Mouse (Mus musculus): Measurements from ENCODE around the gene Rpa1. TPM values are rescaled to one million over a fixed set of nuclear protein-coding genes. Genes with fewer than 3 reads are reported as not detected.

Rpa1 gene
- polyA plus RNA-seq, 1 experiment from 2014 or later = 197 TPM

DNA sequence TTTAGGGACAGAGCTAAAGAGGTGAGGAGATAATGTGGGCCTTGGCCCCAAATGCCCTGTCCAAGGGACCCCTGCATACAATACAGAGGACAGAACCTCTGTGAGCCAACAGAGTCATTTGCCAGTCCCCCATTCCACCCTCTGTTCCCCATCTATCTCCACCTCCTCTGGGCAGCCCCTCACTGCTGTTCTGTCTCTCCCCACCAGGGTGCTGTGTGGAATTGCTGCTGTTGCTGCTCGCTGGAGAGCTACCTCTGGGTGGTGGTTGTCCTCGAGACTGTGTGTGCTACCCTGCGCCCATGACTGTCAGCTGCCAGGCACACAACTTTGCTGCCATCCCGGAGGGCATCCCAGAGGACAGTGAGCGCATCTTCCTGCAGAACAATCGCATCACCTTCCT, 83.6 kb downstream of the Rpa1 start:
- H3K27ac ChIP-seq (replicated peaks) = peak overlapping the region; percentile 7; the same call in 1 of the 2 replicates
- 84% methylated on average over 6 of the region's 6 CpGs for WGBS
- no peak overlapping the region for H3K4me3 ChIP-seq
- no peaks in the 10 kb centered on the region for H3K9me3 ChIP-seq (replicated peaks)
- DNase-seq (ENCODE audit: low spot score) = no peak
- H3K4me1 ChIP-seq = peaks cover 68% of the 10 kb centered on the region
- H3K36me3 ChIP-seq = no peaks in the 10 kb centered on the region
- no peaks in the 10 kb centered on the region for H3K27me3 ChIP-seq (ENCODE audit: low read depth, poor library complexity, severe bottlenecking)

DNA sequence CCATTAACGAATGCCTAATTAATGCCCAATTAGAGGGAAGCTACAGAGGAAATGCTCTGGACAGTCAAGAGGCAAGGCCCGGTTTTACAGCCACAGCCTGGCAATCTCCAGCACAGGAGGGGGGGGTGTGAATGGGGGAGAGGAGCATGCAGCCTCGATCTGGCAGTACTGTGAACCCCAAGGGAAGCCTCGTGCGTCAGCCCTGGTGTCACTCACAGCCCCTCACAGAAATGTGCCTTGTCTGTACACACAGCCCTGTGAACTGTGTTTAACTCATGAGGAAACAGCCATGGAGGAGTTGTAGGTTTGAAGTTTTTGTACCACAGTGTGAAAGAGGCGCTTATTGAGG, 84.2 kb downstream of the Rpa1 start:
- Histone ChIP-seq H3K9me3 (replicated peaks) (no peaks in the 10 kb centered on the region), H3K27ac (replicated peaks) (no peak overlapping the region), H3K4me1 (peaks cover 68% of the 10 kb centered on the region), H3K36me3 (no peaks in the 10 kb centered on the region), H3K27me3 (ENCODE audit: low read depth, poor library complexity, severe bottlenecking) (no peaks in the 10 kb centered on the region), H3K4me3 (no peak overlapping the region)
- 79% methylated on average over 6 of the region's 6 CpGs for WGBS
- no peak for DNase-seq (ENCODE audit: low spot score)

DNA sequence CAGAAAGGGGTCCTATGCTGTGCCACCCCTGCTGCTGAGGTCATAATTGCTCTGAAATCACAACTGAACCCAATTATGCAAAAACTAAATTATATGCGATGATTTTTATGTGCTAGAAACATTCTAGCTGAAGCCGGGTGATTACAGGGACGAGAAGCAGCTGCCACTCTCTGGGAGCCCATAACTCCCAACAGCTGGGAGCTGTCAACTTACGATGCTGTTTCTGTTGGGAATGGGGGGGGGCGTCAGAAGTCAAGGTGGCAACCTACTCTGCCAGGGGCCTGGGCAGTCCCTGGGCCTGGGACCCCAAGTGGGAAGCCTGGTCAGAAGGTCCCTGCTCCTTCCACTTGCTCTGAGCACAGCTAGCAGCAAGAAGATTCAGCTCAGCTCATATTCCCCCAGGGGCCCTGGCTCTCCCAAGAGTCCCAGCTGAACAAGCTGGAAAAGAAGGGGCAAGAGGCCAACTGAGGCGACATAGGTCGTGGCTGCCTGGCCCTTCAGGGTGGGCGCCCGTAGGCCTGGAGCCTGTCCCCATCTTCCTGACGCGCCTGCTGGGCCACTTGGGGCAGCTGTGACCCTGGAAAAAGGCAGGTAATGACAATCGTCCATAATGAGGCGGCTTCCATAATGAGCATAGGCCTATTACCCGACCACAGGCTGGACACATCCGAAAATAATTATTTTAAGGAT, 84.7 kb downstream of the Rpa1 start:
- H3K4me3 ChIP-seq = no peak overlapping the region
- 86% methylated on average over 15 of the region's 15 CpGs for WGBS
- DNase-seq (ENCODE audit: low spot score) = no peak
- no peaks in the 10 kb centered on the region for H3K36me3 ChIP-seq
- H3K27ac ChIP-seq (replicated peaks) = peak overlapping the region; percentile 53
- H3K4me1 ChIP-seq = peaks cover 65% of the 10 kb centered on the region
- H3K27me3 ChIP-seq (ENCODE audit: low read depth, poor library complexity, severe bottlenecking) = no peaks in the 10 kb centered on the region
- no peaks in the 10 kb centered on the region for H3K9me3 ChIP-seq (replicated peaks)

DNA sequence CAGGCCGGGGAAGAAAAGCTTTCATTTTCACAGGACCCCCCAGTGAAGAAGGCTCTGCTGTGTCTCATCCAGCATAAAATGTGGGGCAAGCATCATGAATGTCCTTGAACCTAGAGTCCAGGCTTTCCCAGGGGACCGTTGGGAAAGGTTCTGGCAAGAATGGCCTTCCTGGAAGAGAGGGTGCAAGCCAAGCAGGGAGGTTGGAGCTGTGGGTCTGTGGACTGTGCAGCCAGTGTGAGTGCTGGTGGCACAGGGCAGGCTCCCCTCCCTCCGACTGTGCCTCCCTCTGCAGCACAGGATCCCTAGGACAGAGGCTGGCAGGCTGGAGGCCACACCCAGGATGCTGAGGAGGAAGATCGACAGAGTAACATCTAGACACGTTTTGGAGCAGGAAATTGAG, 85.3 kb downstream of the Rpa1 start:
- H3K27me3 ChIP-seq (ENCODE audit: low read depth, poor library complexity, severe bottlenecking) = no peaks in the 10 kb centered on the region
- H3K36me3 ChIP-seq = no peaks in the 10 kb centered on the region
- no peaks in the 10 kb centered on the region for H3K9me3 ChIP-seq (replicated peaks)
- WGBS = 51% methylated on average over 5 of the region's 5 CpGs
- H3K27ac ChIP-seq (replicated peaks) = peak overlapping the region; percentile 53
- no peak overlapping the region for H3K4me3 ChIP-seq
- DNase-seq (ENCODE audit: low spot score) = no peak
- peaks cover 59% of the 10 kb centered on the region for H3K4me1 ChIP-seq

DNA sequence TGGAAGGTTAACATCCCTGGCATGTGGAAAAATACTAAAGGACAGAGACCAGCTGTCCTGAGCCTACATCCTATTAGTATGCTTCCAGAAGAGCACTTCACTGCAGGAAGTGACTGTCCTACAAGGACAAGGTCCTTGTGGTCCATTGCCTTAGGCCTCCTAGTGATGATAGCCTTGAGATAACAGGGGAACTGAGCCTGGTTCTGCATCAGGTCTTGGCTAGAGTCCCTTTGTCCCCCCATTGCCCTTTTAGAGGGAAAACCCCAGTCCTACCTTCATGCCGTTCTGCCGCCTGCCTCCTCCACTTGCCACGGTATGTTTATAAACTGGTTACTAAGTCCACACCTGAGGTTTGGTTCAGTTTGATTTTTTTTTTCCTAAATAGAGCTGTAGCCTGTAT, 85.9 kb downstream of the Rpa1 start:
- peaks cover 54% of the 10 kb centered on the region for H3K4me1 ChIP-seq

DNA sequence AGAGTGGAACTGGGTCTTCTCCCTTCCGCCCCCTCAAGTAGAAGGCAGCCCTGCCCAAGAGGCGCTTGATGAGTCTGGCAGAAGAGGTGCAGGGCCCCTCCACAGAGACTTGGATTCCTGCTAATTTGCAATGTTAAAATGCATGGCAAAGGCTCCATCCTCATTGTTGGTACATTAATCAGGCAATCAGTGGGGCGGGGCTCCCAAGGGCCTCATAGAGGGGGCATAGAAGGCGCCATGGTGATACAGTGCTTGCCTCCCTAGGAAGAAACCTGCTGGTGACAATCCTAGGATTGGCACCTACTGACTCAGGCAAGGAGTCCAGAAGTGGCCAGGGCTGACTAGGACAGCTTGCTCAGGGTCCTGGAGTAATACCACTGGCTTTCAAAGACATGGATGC, 86.4 kb downstream of the Rpa1 start:
- H3K9me3 ChIP-seq (replicated peaks) = no peaks in the 10 kb centered on the region
- no peak overlapping the region for H3K4me3 ChIP-seq
- no peaks in the 10 kb centered on the region for H3K27me3 ChIP-seq (ENCODE audit: low read depth, poor library complexity, severe bottlenecking)
- H3K27ac ChIP-seq (replicated peaks) = peak overlapping the region; percentile 43; the same call in 1 of the 2 replicates
- DNase-seq (ENCODE audit: low spot score) = no peak
- H3K36me3 ChIP-seq = no peaks in the 10 kb centered on the region
- 85% methylated on average over 4 of the region's 4 CpGs for WGBS
- peaks cover 55% of the 10 kb centered on the region for H3K4me1 ChIP-seq

More for the DNA sequence above, 85.9 kb downstream of the Rpa1 start:
- Histone ChIP-seq H3K36me3 (no peaks in the 10 kb centered on the region), H3K27me3 (ENCODE audit: low read depth, poor library complexity, severe bottlenecking) (no peaks in the 10 kb centered on the region), H3K4me3 (no peak overlapping the region), H3K9me3 (replicated peaks) (no peaks in the 10 kb centered on the region), H3K27ac (replicated peaks) (peak overlapping the region; percentile 53; the same call in 1 of the 2 replicates)
- WGBS = 91% methylated on average over 3 of the region's 3 CpGs
- DNase-seq (ENCODE audit: low spot score) = no peak

DNA sequence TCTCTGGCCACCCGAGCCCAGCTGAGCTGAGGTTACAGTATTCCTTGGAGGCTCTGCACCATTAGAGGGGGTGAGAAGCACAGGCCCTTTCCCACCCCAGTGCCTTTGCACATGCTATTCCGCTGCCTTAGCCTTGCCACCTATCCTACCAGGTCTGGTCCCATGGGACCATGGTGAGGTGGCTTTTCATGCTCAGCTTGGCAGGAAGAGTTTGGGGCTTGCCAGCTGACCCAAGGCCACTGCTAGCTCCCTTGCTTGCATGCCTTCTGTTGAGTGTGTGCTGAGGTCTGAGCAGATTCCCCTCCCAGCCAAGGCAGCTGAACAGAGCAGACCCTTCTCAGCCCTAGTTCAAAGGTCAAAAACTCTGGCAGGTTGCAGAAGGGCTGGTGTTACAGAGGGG, 87.1 kb downstream of the Rpa1 start:
- Histone ChIP-seq H3K36me3 (no peaks in the 10 kb centered on the region), H3K27ac (replicated peaks) (0 out of 2 replicates have a peak overlapping the region, but pooled peaks have one; percentile 65), H3K27me3 (ENCODE audit: low read depth, poor library complexity, severe bottlenecking) (no peaks in the 10 kb centered on the region), H3K4me3 (no peak overlapping the region), H3K4me1 (peaks cover 57% of the 10 kb centered on the region), H3K9me3 (replicated peaks) (no peaks in the 10 kb centered on the region)
- no peak for DNase-seq (ENCODE audit: low spot score)
- WGBS = 94% methylated on average over 2 of the region's 2 CpGs

DNA sequence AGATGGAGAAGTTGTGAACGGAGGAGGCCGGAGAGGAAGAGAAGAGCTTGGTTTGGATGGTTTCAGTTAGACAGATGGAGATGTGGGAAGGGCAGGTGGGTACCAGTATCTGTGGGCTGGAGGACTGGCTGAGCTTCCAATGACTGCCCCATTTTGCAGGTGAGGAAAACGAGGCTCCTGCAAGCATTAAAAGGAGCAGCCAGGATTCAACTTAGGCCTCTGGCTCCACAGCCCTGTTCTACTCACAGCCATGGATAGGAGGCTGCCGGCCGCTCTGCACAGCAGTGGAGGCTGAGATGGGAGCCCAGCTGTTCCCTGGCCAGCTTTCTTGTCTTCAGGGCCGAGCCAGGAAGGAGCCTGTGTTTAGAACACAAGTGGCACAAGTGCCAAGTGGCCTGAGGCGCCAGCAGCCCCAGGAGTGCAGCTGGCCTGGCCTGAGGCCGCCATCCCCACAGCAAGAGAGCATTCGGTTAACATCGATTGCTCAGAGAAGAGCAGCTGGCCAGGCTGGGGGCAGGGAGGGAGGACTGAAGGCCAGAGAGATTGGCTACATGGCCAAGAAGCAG, 88.0 kb downstream of the Rpa1 start:
- WGBS = 73% methylated on average over 10 of the region's 10 CpGs
- Histone ChIP-seq H3K27ac (replicated peaks) (peak overlapping the region; percentile 65), H3K36me3 (no peaks in the 10 kb centered on the region), H3K4me1 (peaks cover 49% of the 10 kb centered on the region), H3K27me3 (ENCODE audit: low read depth, poor library complexity, severe bottlenecking) (no peaks in the 10 kb centered on the region), H3K9me3 (replicated peaks) (no peaks in the 10 kb centered on the region), H3K4me3 (no peak overlapping the region)
- DNase-seq (ENCODE audit: low spot score) = peak; percentile 45

DNA sequence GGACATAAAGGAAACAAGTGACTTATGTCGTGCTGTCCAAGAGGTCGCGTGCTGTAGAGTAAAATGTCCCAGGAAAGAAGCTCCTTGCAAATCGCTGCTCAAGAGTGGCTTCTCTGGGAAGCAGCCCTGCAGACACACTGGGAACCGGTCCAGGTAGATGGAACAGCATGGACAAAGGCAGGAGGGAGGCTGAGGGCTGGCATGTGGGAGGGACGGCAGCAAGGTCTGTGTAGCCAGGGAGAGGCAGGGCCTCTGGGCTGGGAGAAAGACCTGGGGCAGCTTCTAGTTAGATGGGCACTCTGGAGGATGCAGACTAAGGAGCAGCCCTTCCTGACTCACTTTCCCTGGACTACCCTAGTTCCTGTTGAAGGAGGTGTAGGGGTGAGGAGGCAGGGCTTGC, 88.7 kb downstream of the Rpa1 start:
- Histone ChIP-seq H3K4me3 (no peak overlapping the region), H3K27me3 (ENCODE audit: low read depth, poor library complexity, severe bottlenecking) (no peaks in the 10 kb centered on the region), H3K9me3 (replicated peaks) (no peaks in the 10 kb centered on the region), H3K36me3 (no peaks in the 10 kb centered on the region), H3K4me1 (peaks cover 47% of the 10 kb centered on the region), H3K27ac (replicated peaks) (0 out of 2 replicates have a peak overlapping the region, but pooled peaks have one; percentile 9)
- no peak for DNase-seq (ENCODE audit: low spot score)
- WGBS = 81% methylated on average over 6 of the region's 6 CpGs

DNA sequence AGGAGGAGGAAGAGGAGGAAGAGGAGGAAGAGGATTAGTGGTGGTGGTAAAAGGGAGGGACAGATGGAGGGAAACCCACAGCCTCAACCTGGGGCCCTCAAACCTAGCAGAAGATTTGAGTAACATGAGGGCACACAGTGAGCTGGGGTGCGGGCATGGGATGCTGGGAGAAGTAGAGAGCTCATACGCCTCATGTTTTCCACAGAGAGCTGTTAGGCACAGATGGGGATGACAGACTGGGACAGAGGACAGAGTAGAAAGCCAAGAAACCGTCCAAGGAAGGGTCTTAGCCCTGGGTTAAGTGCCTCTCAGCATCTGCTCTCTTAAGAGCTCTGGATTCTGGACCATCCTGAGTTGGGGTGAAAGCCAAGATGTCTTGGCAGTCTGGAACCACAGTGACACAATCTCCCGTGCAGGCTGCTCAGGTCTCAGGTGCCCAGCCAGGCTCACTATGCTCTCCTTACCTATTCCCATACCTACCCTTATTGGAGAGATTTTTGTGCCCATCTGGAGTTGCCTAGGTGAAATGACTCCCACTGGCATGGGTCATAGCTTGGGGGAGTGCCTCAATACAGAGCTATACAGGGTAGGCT, 91.0 kb downstream of the Rpa1 start:
- Histone ChIP-seq H3K27me3 (ENCODE audit: low read depth, poor library complexity, severe bottlenecking) (no peaks in the 10 kb centered on the region), H3K36me3 (no peaks in the 10 kb centered on the region), H3K27ac (replicated peaks) (no peak overlapping the region), H3K9me3 (replicated peaks) (no peaks in the 10 kb centered on the region), H3K4me3 (no peak overlapping the region), H3K4me1 (peaks cover 32% of the 10 kb centered on the region)
- 86% methylated on average over 4 of the region's 4 CpGs for WGBS
- no peak for DNase-seq (ENCODE audit: low spot score)

DNA sequence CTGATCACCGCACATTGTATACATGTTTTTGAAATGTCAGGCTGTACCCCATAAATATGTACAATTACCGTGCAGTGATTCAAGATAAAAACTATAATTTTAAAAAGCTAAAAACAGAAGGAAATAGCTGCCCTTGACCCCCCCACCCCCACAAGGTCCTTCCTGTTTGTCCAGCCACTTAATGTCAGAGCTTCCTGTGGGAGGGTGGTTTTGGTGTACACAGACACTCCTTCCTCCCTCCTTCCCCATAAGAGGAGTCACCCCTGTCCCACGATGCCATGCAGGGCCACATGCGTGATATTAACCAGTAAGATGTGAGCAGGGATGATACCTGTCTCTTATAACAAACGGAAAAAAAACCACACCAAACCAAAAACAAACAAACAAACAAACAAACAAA, 92.8 kb downstream of the Rpa1 start:
- Histone ChIP-seq H3K27ac (replicated peaks) (no peak overlapping the region), H3K9me3 (replicated peaks) (no peaks in the 10 kb centered on the region)
- 90% methylated on average over 5 of the region's 5 CpGs for WGBS

DNA sequence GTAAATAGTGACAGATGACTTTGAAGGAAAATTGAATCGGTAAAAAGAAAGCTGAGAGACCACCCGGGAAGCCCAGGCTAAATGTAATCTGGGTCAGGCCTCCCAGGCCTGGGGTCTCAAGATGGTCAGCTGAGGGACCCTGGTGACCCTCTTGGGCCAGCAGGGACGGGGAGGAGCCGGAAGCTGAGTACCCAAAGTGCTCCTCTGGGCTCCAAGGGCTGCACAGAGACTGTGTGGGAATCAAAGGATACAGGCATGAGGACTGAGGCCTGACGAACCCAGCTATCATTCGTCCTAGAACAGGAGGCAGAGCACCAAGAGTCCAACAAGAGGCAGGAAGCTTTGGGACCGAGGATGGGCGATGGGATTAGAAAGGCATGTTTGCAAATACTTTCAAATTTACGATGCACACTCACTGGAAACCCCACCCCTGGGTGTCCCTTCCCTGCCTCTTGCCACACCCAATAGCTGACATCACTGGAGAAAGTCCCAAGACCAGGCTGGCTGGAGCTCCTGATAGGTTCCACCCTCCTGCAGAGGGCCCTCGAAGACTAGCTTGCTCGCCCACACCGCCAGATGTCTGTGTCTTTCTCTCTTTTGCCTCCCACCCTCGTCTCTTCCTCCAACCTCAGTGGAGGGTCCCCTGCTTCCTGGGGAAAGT, 93.7 kb downstream of the Rpa1 start:
- Histone ChIP-seq H3K27me3 (ENCODE audit: low read depth, poor library complexity, severe bottlenecking) (no peaks in the 10 kb centered on the region), H3K4me1 (peaks cover 33% of the 10 kb centered on the region), H3K4me3 (no peak overlapping the region), H3K27ac (replicated peaks) (0 out of 2 replicates have a peak overlapping the region, but pooled peaks have one; percentile 13), H3K36me3 (no peaks in the 10 kb centered on the region), H3K9me3 (replicated peaks) (no peaks in the 10 kb centered on the region)
- WGBS = 74% methylated on average over 13 of the region's 13 CpGs
- no peak for DNase-seq (ENCODE audit: low spot score)

More for the DNA sequence above, 92.8 kb downstream of the Rpa1 start:
- Histone ChIP-seq H3K27me3 (ENCODE audit: low read depth, poor library complexity, severe bottlenecking) (no peaks in the 10 kb centered on the region), H3K4me3 (no peak overlapping the region), H3K36me3 (no peaks in the 10 kb centered on the region), H3K4me1 (peaks cover 34% of the 10 kb centered on the region)
- no peak for DNase-seq (ENCODE audit: low spot score)
